Mouse (Mus musculus): ENCODE results near the gene Cux1. TPM values are rescaled to one million over a fixed set of nuclear protein-coding genes. Genes with fewer than 3 reads are reported as not detected.
"Not testable (repeated sequence)": the region's sequence is repeated elsewhere in the genome, so short reads cannot be mapped to it uniquely, and the experiment has no call there.

The Cux1 gene
- total RNA-seq, 2 experiments from 2014 or later = 109 to 111 TPM

- no peak for DNase-seq (ENCODE audit: low spot score in 2 of 2)
These were observed 92.1 kb downstream of the Cux1 start for GRCm38 (mm10) chr5:136475161-136475560.

GRCm38 (mm10) chr5:136474086-136474485, 93.2 kb downstream of the Cux1 start:
- DNase-seq (ENCODE audit: low spot score in 2 of 2) = no peak

DNA sequence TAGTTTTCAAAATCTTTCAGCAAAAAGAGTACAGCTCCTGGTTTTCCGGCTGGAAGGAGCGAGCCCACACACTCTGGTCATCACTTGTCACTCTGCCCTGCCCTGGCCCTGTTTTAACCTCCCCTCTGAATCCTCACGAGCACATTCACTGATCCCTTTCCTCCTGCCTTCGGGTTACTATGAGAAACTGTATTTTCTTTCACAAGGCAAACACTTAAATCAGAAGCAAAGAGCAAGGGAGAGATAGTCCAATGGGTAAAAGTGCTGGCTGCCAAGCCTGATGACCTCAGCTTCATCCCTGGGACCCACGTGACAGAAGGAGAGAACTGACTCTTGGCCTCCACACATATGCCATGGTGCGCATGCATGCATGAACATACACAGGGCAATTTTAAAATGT, 94.0 kb downstream of the Cux1 start:
- no peak for DNase-seq (ENCODE audit: low spot score in 2 of 2)

- no peak for DNase-seq (ENCODE audit: low spot score in 2 of 2)
These were observed 94.4 kb downstream of the Cux1 start for GRCm38 (mm10) chr5:136472846-136473245.

DNA sequence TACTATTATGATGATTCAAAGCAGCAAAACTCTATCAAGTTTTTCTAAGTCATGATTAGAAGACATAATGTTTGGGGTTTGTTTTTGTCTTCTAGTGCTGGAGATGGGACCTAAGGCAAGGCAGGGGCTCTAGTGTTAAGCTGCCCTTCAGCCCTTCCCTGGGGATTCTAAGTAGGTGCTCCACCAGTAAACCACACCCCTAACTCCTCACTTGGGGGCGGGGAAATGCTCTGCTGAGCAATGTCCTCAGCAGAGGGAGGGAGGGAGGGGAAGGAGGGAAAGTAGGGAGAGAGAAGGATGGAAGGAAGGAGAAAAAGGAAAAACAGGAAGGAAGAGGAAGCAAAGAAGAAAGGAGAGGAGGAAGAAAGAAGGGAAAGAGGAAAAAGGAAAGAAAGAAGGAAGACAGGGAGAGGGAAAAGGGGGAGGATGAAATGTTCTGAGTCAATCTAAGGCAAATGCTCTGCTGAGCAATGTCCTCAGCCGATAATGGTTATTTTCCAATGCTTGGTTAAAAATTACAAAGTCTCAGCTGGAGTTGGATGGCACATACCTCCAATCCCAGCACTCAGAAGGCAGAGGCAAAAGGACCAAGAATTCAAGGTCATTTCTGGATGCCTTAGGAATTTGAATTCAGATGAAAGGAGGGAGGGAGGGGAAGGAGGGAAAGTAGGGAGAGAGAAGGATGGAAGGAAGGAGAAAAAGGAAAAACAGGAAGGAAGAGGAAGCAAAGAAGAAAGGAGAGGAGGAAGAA, 96.1 kb downstream of the Cux1 start:
- not testable (repeated sequence) for DNase-seq (ENCODE audit: low spot score in 2 of 2)

GRCm38 (mm10) chr5:136469301-136469700, 98.0 kb downstream of the Cux1 start:
- DNase-seq (ENCODE audit: low spot score in 2 of 2) = no peak

GRCm38 (mm10) chr5:136467360-136467999, 99.8 kb downstream of the Cux1 start:
- peak in 1 of 2 experiments; percentile 11 for DNase-seq (ENCODE audit: low spot score in 2 of 2)

GRCm38 (mm10) chr5:136465770-136466406, 101.4 kb downstream of the Cux1 start:
- no peak for DNase-seq (ENCODE audit: low spot score in 2 of 2)

DNA sequence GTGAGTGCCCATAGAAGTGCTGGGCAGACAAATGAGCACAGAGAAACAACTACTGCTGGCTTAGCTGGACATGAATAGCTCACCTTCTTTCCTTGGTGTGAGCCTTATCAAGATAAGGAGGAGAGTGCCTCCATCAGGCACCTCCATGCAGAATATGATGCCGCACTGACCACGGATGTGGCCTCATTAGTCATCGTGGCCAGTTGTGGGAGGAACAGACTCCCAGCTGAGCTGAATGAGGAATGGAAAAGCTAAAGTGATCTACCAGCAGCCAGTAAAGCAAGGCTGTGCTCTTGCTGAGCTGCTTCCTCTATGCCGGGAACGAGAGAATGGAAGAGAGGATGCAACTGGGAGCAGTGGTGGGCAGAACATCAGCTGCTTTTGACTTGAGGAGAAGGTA, 101.9 kb downstream of the Cux1 start:
- DNase-seq (ENCODE audit: low spot score in 2 of 2) = no peak

DNA sequence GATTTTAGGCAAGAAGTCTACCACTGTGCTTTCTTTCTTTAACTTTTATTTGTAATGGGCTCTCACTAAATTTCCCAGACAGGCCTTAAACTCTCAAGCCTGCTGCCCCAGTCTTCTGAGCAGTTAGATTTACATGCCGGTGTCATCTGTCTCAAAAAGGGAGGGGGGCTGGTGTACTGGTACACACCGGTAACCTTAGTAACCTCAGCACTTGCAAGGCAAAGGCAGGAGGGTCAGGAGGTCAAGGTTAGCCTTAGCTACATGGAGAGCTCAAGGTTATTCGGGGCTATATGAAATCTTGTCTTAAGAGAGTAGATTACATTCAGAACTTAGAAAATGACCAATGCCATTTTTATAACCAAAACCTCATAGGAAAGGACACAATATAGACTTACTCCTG, 102.4 kb downstream of the Cux1 start:
- DNase-seq (ENCODE audit: low spot score in 2 of 2) = no peak

GRCm38 (mm10) chr5:136464128-136464527, 103.2 kb downstream of the Cux1 start:
- no peak for DNase-seq (ENCODE audit: low spot score in 2 of 2)

GRCm38 (mm10) chr5:136462613-136463012, 104.7 kb downstream of the Cux1 start:
- no peak for DNase-seq (ENCODE audit: low spot score in 2 of 2)

DNA sequence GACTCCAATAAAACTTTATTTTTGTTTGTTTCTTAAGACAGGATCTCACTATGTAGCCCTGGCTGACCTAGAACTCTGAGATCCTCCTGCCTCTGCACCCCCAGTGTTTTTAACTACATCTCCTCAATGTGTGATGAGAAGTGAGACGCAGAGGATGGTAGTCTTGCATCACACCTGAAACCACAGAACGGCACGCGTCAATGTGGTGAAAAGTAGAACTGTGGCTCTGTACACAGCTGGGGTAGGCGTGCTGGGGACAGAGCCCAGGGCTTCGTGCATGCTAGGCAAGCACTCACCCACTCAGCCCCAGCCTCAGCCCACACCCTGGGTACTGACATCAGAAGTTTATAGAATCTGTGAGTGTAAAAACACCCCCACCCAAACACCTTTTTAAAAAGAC, 107.4 kb downstream of the Cux1 start:
- no peak for DNase-seq (ENCODE audit: low spot score in 2 of 2)

DNA sequence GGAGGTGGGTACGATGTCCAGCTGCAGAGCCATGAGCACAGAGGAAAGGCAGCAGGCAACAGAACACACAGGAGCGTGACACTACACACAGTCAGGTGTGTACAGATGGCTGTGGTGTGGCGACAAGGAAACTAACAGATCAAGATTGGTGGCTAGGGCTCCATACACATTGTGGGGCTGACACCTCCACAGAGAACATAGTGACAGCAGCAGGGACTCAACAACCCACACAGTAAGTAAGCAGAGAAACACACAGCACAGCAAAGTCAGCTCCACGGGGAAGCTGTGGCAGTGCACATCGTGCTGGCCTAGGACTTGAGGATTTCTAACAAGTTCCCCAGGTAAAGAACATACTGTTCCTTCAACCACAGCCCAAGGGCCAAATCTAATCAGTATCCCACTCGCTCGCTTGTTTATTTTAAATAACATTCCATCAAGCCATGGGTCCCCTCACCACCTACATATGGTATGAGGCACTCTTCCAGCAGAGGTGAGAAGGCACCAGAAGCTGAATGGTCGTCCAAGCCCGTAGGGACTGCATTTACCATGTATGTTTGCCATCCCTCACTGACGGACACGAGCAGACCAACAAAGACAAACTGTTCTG, 108.3 kb downstream of the Cux1 start:
- no peak for DNase-seq (ENCODE audit: low spot score in 2 of 2)

DNA sequence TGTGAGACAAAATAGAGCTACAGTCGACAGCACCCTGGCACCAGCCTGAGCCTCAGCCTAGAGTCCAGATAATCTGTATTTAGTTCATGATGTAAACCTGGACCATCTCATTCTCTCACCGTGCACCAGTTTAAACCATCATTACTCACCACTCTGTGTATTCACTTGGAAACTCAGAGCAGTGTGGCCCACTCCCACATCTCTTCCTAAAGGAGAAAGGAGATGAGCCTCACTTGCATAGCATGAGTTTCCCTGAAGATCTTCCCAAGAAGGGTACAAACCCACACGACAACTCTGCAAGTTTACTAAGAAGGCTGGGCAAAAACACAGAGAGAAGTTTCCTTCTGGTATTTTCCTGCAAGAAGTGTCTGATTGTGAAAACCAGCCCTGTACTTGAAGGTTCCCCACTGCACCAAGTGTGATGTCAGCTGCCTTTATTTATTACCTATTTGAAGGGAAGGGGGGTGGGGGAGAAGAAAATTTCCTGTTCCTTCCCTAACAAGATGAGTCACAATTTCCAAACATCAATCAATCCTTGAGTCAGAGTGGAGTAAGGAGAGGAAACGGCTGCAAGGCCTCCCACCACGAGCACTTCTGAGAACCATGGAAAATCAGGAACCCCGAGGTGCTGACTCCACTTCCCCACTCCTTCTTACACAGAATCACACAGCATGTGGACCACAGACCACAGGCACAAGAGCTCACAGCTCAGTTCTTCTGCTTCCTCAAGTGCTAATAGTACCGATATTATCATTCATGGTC, 109.0 kb downstream of the Cux1 start:
- DNase-seq (ENCODE audit: low spot score in 2 of 2) = no peak

DNA sequence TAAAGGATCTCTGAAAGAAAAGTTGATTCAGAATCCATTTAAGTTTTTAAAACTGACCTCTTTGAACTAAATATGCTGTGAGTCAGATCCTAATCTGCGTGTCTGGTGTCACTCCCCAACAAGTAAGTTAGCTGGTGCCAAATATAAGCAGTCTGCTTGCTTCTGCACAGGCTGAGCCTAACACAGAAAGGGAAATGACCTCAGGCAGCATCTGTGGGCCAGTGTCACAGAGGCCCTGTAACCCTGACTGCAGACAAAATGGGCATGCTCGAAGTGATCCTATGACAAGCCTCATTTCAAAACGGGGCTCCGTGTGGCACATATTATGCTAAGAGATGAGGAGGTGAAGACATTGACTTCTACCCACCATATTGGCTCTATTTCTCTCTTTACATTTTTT, 110.9 kb downstream of the Cux1 start:
- DNase-seq (ENCODE audit: low spot score in 2 of 2) = no peak

DNA sequence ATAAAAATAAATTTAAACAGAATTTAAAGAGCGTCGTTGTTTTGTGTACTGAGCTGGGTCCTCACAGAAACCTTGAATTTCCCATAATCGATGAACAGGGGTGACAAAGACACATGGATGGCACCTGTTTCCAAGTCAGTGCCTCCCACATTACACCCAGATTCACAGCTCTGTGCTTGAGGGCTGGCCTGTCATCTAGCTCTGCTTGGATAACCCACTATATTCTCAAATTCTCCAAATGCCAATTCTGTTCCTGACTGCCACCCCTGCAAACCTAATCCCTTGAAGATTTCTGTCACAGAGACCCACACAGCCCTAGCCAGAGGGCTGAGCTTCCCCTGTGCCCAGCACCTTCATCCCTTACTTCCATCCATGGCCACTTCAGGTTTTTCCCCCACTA, 114.6 kb downstream of the Cux1 start:
- DNase-seq (ENCODE audit: low spot score in 2 of 2) = no peak

DNA sequence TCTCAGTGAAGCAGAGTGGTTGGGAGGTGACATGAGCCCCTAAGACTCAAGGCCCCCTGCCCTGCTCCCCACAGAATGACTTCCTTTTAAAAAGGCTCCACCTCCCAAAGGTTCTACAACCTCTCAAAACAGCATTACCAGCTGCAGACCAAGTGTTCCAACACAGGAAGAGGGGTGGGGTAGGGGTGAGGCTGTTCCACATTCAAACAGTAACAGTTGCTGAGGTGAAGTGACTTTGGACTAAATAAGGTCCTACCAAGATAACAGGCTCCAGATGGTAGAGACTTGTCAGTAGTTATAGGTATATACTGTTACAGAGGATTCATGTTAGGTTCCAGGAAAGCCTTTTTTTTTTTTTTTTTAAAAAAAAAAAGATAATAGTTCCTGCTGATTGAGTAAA, 117.5 kb downstream of the Cux1 start:
- no peak for DNase-seq (ENCODE audit: low spot score in 2 of 2)

DNA sequence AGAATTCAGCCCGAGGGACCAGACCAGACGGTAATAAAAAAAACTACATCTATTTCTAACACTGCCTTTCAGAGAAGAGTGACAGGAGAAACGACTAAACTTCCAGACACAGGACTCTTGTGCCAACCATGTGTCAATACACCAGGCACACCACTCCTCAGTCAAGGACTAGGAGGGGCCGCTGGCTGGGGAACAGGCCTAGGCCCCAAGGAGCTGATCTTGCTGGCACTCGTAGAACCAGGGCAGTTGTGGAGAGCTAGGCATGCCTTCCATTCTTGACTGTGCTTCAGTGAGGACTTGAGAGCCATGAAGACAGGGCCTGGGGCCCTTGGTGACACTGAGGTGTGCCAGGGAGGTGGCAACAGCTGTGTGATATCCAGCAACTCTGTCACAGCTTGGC, 121.3 kb downstream of the Cux1 start:
- no peak for DNase-seq (ENCODE audit: low spot score in 2 of 2)

DNA sequence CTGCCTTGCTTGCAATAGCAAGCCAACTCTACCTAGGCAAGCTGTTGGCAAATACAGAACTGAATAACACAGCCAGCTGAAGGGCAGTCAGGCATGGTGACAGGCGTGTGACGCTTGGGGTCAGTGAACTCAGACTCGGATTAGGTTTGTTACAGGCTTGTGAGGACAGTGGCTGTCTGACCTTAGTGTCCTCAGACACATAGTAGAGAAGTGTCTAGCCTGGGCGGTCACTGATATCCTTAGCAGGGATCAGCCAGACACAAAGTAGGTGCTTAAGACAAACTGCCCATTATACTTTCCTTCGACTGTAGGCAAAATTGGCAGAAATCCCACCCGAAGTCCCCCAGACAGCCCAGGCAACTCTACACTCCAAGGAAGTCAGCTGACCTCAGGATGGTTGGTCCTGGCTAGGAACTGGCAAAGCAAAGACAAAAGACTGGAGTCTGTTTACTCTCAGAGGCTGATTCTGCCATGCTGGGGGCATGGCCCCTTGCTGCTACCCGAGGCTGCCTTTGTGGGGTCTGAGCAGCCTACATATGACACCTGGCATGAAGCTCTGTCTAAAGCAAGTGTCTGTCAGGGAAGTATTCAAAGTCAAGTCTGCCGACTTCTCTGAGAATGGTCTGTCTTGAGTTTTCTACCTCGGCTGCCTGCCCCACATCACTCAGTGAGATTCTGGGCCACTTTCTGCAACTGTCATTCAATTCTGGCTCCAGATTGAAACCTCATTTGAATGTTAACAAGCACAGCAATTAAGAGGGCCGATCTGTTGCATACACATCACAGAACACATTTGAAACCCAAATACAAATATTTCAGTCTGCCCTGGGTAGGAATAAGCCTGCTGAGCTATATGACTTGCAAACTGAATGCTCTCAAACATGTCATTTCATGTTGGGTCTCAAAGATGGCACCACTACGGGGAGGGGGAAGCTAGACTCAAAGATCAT, 124.8 kb downstream of the Cux1 start:
- no peak for DNase-seq (ENCODE audit: low spot score in 2 of 2)

Data from adrenal gland, postnatal 4 days (tissue).